Mouse (Mus musculus): ENCODE measurements around the gene Slx4. TPM values are rescaled to one million over a fixed set of nuclear protein-coding genes. Genes with fewer than 3 reads are reported as not detected.
"Not testable (repeated sequence)": the region's sequence is repeated elsewhere in the genome, so short reads cannot be mapped to it uniquely, and the experiment has no call there.

Gene Slx4
- polyA plus RNA-seq, 2 experiments from 2014 or later, result 15.2 to 26.6 TPM

GRCm38 (mm10) chr16:4012882-4013570, 9.5 kb upstream of the Slx4 start:
- no peak for ATAC-seq

DNA sequence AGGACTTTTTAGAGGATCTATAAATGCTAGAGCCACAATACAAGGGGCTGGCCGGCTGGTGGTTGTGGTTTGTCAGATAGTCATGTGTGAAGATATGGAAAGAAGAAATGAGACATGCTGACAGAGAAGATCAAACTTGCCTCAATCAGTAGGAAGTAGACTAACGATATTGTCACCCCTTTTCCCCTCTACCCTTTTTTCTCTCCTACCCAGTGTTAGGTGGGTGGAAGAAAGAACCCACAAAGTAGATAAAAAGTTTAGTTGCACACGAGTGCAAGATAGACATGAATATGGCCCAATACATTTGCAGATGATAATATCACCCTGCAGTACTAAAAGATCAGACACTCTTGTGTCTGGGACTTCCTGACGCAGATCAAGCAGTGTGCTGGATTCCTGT, 15.2 kb downstream of the Slx4 start:
- no peak for ATAC-seq

DNA sequence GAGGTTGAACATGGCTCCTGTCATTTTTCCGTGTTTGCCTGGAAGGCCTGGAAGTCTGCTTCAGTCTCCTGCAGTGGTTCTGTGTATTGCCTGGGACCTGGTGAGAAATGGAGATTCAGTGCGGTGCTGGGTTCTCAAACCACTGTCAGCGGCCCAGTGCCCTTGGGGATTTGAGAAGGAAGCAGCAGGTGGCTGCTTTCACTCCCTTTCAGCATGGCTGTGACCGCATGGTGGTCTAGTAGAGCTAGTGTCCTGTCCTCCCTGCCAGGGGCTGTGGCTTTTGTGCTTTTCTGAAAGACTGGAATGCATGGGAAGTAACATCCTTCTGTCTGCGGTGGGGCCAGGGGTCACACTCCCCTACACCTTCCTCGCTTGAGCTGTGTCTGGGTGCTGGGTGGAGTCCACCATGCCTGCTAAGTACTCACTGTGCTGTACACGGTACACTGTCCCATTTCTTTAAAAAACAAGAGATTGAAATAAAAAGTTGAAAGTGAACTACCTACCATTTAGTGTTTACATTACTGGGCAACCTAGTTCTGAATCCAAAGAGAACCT, 20.3 kb downstream of the Slx4 start:
- ATAC-seq, result no peak

- peak; percentile 60 for ATAC-seq
These were observed 21.4 kb downstream of the Slx4 start for GRCm38 (mm10) chr16:3982173-3982572.

DNA sequence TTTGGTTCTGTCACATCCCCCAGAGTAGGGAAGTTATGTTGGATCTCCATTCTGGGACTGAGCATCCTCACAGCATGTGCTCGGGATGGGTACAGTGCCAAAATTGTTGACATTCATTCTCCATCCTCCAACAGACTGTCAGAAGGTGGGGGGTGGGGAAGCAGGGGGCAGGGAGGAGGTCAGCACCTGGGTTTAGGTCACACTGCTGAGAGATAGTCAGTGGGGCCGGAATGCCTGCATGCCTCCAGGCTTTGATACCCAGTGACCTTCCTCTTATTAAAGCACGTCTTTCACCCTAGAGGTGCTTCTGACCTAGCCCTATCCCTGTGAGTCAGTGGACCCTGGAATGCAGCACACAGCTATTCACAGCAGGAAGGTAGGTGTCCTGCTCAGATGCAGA, 26.9 kb downstream of the Slx4 start:
- ATAC-seq, result no peak

DNA sequence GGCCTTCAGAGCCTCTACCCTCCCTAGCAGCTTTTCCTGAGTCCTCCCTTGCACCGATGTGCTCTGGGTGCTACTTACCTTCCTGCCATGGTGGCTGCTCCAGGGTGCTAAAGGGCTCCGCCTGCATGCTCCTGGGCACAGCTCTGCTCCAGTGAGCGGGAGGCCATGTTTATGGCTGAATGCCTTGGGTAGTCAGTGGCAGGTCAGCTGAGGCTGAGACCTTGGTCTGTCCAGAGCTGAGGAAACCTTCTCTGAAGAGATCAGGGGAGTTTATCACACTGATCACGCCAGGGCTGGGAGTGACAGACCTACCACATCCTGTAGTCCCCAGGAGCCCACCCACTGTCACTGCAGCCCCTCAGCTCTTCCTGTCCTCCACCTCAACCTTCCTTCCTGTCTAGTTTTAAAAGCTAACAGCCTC, 27.3 kb downstream of the Slx4 start, which contains the start of gene Nlrc3:
TSS of gene Nlrc3 (minus strand) at position 382 of the 421 bp plus-strand sequence.
- peak; percentile 95 for ATAC-seq

DNA sequence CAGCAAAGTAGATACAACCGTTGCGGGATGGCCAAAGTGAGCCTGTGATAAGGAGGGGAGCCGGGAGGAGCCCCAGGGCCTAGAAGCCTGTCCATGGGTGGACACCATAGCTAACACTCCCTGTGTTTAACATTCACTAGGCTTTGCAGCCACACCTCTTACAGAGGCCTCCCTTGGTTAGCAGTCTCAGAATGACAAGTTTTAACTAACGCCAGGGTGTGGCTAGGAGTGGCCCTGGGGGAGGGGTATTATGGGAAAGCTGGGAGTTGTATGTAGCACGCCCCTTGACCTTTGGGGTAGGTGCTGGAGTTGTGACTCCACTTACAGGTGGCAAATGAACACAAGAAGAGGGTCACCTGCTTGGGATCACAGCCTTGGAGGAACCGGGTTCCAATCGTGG, 27.9 kb downstream of the Slx4 start:
- ATAC-seq, result peak; percentile 10

- not testable (repeated sequence) for ATAC-seq
These were observed 29.1 kb downstream of the Slx4 start for GRCm38 (mm10) chr16:3974456-3974855.

- no peak for ATAC-seq
These were observed 38.0 kb downstream of the Slx4 start for GRCm38 (mm10) chr16:3965534-3965933.

DNA sequence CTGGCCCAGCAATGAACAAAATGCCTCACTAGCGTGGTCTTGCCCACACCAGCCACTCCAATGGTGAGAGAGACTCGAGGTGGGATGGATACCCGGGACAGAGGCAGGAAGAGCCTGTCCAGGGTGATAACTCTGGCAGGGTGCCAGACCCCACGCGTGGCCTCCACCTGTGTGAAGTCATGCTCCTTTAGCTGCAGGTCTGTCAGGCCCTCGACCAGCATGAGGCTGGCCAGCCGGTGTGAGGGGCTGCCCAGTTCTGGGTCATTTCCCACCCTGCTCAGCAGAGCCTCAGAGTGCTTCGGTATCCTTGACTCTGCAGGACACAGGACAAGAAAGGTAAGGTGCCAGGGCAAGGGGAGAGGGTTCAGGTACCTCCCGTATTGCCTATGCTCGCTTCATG, 38.6 kb downstream of the Slx4 start:
- ATAC-seq, result no peak

- ATAC-seq, result no peak
These were observed 44.3 kb downstream of the Slx4 start for GRCm38 (mm10) chr16:3959261-3959660.

- ATAC-seq, result no peak
These were observed 47.2 kb downstream of the Slx4 start for GRCm38 (mm10) chr16:3956369-3956768.

DNA sequence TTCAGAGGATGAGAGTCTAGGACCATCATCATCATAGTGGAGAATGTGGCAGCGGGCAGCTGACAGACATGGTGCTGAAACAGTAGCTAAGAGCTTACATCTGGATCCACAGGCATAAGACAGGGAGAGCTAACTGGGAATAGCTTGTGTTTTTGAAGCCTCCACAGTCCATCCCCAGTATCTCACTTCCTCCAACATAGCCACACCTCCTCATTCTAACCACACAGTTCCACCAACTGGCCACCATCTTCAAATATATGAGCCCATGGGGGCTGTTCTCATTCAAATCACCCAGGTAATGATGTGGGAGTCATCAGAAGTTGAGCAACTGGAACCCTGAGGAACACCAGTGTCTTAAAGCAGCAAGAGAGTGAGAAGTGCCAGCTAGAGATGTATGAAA, 52.4 kb downstream of the Slx4 start:
- no peak for ATAC-seq

- no peak for ATAC-seq
These were observed 68.9 kb downstream of the Slx4 start for GRCm38 (mm10) chr16:3934701-3935100.

DNA sequence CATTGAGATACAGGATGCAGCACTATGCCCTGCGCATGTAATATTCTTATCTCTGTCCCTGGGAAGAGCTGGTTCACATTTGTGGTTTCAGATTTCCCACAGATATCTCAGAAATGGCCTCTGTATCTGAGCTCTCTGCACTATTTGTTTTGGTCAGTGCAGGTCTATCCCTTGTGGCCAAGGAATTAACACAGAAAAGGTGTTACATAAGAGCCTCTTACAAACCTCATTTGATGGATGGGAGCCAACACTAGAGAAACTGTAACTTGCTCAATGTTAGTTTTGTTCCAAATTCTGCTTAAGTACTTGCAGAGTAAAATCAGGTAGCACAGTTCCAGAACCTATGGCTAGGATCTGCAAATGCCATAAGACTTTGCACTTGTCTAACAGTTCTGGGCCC, 69.5 kb downstream of the Slx4 start:
- ATAC-seq, result no peak

DNA sequence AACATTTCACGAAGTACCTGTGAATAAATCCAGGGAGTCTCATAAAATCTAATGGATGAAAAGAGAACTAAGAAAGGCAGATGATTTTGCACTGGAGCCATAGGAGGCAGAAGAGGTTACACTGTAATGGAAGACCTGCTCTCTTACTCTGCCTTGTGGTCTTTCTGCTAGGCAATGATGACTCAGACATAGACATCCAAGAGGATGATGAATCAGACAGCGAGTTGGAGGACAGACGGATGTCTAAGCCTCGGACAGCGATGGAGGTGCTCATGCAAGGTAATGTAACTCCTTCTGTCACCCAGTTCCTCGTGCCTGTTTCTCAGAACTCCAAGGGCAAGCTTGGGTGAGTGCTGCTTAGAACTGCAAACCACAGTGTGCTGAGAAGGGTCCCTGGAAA, 70.0 kb downstream of the Slx4 start:
- ATAC-seq, result no peak

- no peak for ATAC-seq
These were observed 74.4 kb downstream of the Slx4 start for GRCm38 (mm10) chr16:3929151-3929550.

Other genes with a start within 250 kb of the Slx4 start
- under 1 TPM in 1 of 2 experiments, not detected in 1; 0.28 TPM for gene Olfr15, start 172.9 kb downstream of the Slx4 start, polyA plus RNA-seq (2017; shearing (Covaris generic))
- under 1 TPM; 0.58 to 0.67 TPM for gene Zfp174, start 156.5 kb downstream of the Slx4 start, polyA plus RNA-seq (2017; shearing (Covaris generic))
- 100 to 1,000 TPM; 103 to 155 TPM for gene Naa60, start 131.4 kb downstream of the Slx4 start, polyA plus RNA-seq (2017; shearing (Covaris generic))
- 10 to 100 TPM; 10.4 to 14.0 TPM for gene Zfp597, start 119.2 kb downstream of the Slx4 start, polyA plus RNA-seq (2017; shearing (Covaris generic))
- gene Gm20695, start 119.1 kb downstream of the Slx4 start, polyA plus RNA-seq (2017; shearing (Covaris generic)), result 1 to 10 TPM; 1.3 to 6.8 TPM
- gene 1700037C18Rik, start 95.1 kb downstream of the Slx4 start, polyA plus RNA-seq (2017; shearing (Covaris generic)), result 10 to 100 TPM; 10.3 to 11.6 TPM
- 10 to 100 TPM; 32.5 to 39.8 TPM for gene Cluap1, start 95.0 kb downstream of the Slx4 start, polyA plus RNA-seq (2017; shearing (Covaris generic))
- 10 to 100 TPM; 56.1 to 73.3 TPM for gene Nlrc3, start 27.1 kb downstream of the Slx4 start, polyA plus RNA-seq (2017; shearing (Covaris generic))
- 10 to 100 TPM in 1 of 2 experiments, 1 to 10 TPM in 1; 5.4 to 10.7 TPM for gene Dnase1, start 33.2 kb upstream of the Slx4 start, polyA plus RNA-seq (2017; shearing (Covaris generic))
- 100 to 1,000 TPM in 1 of 2 experiments, 10 to 100 TPM in 1; 66.6 to 101 TPM for gene Trap1, start 74.1 kb upstream of the Slx4 start, polyA plus RNA-seq (2017; shearing (Covaris generic))
- 10 to 100 TPM; 77.5 to 84.9 TPM for gene Crebbp, start 210.2 kb upstream of the Slx4 start, polyA plus RNA-seq (2017; shearing (Covaris generic))

Data from CD4-positive, CD25-positive, alpha-beta regulatory T cell, adult 4 months (primary cell).